21 mouse cellular contexts compared by ENCODE assay signal in genomic region chr5:106295993-106296392, GRCm38 (mm10).
"Had no signal": no experiment of that assay in that cellular context is flagged by ENCODE, and none has a peak within 500 bp of the region (broad histone marks: within the 10 kb centered on the region; RNA-seq: fewer than 3 reads in every experiment).

No protein-coding gene starts in this region.

- H3K27me3 ChIP-seq: intestine, embryonic 15.5 days; liver, embryonic 13.5 days had no signal

- H3K27ac ChIP-seq: gastrocnemius, adult 2 months; heart, adult 2 months; hindbrain, embryonic 12.5 days; hindbrain, embryonic 14.5 days; intestine, embryonic 15.5 days; layer of hippocampus, adult 2 months; left cerebral cortex, adult 2 months; limb, embryonic 10.5 days; limb, embryonic 12.5 days; liver, embryonic 13.5 days had no signal

- H3K36me3 ChIP-seq: hindbrain, embryonic 12.5 days; intestine, embryonic 15.5 days; limb, embryonic 10.5 days; limb, embryonic 12.5 days; liver, embryonic 13.5 days had no signal

- H3K9me3 ChIP-seq: hindbrain, embryonic 12.5 days; intestine, embryonic 15.5 days; limb, embryonic 10.5 days; limb, embryonic 12.5 days; liver, embryonic 13.5 days had no signal

- H3K4me3 ChIP-seq: gastrocnemius, adult 2 months; heart, adult 2 months; hindbrain, embryonic 12.5 days; intestine, embryonic 15.5 days; layer of hippocampus, adult 2 months; left cerebral cortex, adult 2 months; limb, embryonic 10.5 days; limb, embryonic 12.5 days; liver, embryonic 13.5 days had no signal

- H3K4me2 ChIP-seq: heart, embryonic 11.5 days; hindbrain, embryonic 12.5 days; hindbrain, embryonic 14.5 days; intestine, embryonic 15.5 days; limb, embryonic 12.5 days; liver, embryonic 11.5 days; liver, embryonic 13.5 days had no signal

- DNase-seq: gastrocnemius, adult 2 months; gastrocnemius, postnatal 10 days; gastrocnemius, postnatal 25 days; heart, adult 2 months; heart, postnatal 10 days; heart, postnatal 4 days; kidney, adult 18-20 months; kidney, adult 8-10 months; liver, embryonic 13.5 days had no signal

- H3K9ac ChIP-seq: hindbrain, embryonic 12.5 days; hindbrain, embryonic 14.5 days; intestine, embryonic 15.5 days; limb, embryonic 12.5 days; liver, embryonic 13.5 days had no signal

- ATAC-seq: hindbrain, embryonic 16.5 days; inflammation-experienced regulatory T-cells, adult 6 months; intestine, embryonic 15.5 days; intestine, postnatal 0 days had no signal
